Mouse (Mus musculus) ES-E14 (cell line): ENCODE data around the gene Vangl1.

ENCODE experiments used
- CHD2 ChIP-seq: IDR thresholded peaks from 2 replicates; pipeline ENCODE4 v1.6.1; 2014; ENCODE audit warnings: mild to moderate bottlenecking, low read depth, low read length, inconsistent platforms
- HCFC1 ChIP-seq: IDR thresholded peaks from 2 replicates; pipeline ENCODE4 v1.6.1; 2012; ENCODE audit warnings: low read length, inconsistent platforms, borderline replicate concordance; ENCODE audit not compliant: insufficient read depth
- MAFK ChIP-seq: IDR thresholded peaks from 2 replicates; pipeline ENCODE4 v1.6.1; 2014; ENCODE audit warnings: mild to moderate bottlenecking, low read depth, low read length, inconsistent platforms; ENCODE audit not compliant: insufficient read depth
- ZC3H11A ChIP-seq: IDR thresholded peaks from 2 replicates; pipeline ENCODE4 v1.6.1; 2012; ENCODE audit warnings: low read depth, mild to moderate bottlenecking, inconsistent platforms, low read length, borderline replicate concordance
- ZNF384 ChIP-seq: IDR thresholded peaks from 2 replicates; pipeline ENCODE4 v1.6.1; 2012; ENCODE audit warnings: low read depth, low read length, inconsistent platforms

DNA sequence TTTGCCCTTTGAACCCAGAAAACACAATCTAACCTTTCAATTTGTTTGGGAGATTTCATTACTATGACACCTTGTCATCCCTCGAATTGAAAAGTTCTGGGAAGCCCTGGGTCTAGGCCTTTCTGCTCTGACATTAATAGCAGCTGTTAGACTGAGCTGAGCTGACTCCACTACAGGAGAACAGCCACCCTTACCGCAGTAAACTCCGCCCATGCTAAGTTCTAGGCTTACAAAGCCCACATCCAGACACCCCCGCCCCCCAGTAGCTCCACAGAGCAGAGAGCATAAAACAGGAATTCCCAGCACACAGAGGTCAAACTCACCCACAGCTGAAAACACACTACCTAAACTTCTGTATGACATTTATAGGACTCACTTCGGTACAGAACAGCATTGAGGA, 19.8 kb downstream of the Vangl1 start:
- no peak for TF ChIP-seq MAFK
- no peak for TF ChIP-seq CHD2
- TF ChIP-seq ZC3H11A = no peak
- TF ChIP-seq ZNF384 = no peak
- TF ChIP-seq HCFC1 = no peak
